Mouse (Mus musculus) mesoderm, embryonic 11.5 days (tissue): ENCODE results near the gene Cdh26.
A peak's percentile ranks its signal among the peaks of the same experiment; 100 is the strongest.

Source experiments
- DNase-seq: peaks from one replicate; pipeline ENCODE4 v3.0.0-alpha.2; 2012; ENCODE audit warnings: low read depth, low spot score

Gene Cdh26

DNA sequence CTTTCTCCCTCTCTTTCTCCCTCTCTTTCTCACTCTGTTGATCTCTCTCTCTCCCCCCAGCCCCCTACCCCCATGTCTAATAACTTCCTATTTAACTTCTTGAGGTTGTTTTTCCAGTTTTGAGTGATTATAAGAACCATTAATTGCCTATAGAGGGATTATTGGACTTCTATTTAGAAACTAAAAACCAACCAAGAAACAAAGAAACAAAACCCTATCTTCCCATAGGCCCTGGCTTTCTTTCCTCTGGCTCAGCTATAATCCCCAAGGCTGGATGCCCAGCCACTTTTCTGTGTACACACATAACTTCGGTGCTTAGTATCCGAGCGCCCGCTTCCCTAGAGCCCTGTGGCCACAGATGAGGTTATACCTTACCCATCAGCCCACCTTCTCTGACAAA is at the start of gene Cdh26:
Gene Cdh26 (plus strand): TSS at position 301 of the 400 bp plus-strand sequence.
- no peak for DNase-seq

DNA sequence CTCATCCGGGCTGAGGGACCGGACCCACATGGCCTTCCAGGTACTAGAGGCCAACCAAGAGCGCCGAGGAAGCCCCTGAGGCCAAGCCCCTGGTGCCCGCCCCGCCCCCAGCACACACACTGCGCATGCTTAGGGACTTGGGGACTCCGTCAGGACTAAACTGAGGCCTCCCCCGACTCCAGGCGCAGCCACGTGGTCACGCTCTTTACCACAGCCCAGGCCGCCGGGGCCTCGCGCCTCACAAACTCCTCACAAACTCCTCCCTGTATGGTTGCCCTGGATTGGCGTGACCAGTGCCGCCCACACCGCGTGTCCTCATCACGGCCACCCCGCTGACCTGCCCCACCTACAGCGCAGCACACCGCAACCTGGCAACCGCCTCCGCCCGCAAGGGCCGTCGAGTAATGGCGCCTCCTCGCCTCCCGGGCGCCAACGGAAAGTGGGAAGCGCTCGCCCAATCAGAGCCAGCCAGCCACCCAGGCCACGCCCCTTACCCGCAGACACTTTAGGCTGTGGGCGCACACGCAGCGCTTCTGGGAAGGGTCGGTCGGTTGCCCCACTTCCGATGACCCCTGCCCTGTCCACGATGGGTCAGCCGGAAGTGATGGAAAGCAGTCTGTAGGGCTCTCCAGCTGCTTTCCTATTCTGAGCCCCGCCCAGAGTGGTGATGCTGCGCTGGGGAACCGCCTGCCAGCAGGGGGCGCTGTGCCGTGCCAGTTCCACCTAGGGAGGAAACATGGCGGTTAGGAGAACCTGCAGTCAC is 23.1 kb upstream of the Cdh26 start, which contains the start of gene Sycp2:
Gene Sycp2 (minus strand): TSS at position 633 of the 763 bp plus-strand sequence.
- no peak for DNase-seq

DNA sequence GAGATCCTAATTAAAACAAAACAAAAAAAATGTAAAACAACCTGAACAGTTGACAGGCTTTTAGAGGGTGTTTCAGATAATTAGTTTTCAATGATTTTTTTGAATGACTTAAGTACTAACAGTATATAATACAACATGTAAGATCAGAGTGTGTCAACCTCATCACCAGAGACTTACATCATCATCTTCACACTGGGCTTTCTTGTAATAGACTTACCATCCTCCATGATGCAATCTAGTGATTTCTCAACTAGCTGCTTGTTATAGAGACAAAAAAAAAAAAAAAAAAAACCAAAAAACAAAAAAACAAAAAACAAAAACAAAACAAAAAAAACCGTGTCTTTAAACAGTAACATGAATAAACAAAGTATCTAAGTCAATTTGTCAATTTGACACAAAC is 21.3 kb upstream of the Cdh26 start:
- DNase-seq, result no peak

DNA sequence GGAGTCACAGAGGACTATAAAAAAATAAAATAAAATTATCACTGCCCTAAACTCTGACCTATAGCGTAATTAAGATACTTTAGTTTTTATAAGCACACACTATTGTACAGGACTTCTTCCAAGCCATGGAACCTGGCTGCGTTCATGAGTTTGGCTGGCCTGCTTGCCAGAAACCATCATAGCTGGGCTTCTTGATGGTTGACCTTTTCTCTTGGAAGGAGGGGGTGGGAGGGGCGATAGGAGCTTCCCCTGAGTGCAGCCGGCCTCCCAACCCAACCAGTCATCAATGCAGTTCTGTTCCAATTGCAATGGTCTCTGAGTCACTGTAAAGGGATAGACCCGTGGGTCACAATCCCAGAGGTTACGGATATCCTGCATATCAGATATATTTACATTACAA is 20.0 kb upstream of the Cdh26 start:
- no peak for DNase-seq

DNA sequence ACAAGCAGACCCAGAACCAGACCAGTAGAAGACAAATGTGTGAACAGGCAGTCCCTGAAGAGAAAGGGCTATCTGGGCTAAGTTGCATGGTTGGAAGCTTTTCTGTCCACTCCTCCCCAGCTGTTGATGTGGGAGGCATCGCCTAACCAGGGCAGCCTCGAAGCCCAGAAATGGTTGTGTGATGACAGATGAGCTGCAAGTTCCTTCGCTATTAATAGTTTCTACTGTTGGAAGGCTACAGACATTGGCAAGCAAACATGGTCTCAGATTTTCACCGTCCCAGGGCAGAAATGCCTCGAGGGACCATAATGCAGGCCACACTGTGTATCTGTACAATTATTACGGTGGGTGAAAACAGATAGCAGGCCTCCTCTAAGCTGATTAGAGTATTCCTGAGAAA is 17.7 kb upstream of the Cdh26 start:
- DNase-seq, result no peak

DNA sequence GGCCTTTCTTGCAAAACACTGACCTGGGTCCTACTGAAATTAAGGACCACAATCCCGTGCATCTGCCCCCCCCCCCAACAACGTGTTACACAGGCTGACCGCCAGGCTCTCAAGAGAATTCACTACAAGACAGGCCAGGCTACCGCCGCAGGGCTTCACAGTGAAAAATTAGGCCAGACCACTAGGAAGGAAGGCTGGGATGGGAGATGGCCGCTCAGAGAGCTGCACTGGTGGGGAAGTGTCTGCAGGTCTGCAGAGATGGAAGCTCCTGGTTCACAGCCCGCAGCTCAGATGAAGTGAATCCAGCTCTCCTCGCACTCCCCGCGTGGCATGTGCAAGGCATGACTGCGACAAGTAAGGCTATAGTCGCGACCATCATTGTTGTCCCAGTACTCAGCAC is 17.2 kb upstream of the Cdh26 start:
- no peak for DNase-seq

DNA sequence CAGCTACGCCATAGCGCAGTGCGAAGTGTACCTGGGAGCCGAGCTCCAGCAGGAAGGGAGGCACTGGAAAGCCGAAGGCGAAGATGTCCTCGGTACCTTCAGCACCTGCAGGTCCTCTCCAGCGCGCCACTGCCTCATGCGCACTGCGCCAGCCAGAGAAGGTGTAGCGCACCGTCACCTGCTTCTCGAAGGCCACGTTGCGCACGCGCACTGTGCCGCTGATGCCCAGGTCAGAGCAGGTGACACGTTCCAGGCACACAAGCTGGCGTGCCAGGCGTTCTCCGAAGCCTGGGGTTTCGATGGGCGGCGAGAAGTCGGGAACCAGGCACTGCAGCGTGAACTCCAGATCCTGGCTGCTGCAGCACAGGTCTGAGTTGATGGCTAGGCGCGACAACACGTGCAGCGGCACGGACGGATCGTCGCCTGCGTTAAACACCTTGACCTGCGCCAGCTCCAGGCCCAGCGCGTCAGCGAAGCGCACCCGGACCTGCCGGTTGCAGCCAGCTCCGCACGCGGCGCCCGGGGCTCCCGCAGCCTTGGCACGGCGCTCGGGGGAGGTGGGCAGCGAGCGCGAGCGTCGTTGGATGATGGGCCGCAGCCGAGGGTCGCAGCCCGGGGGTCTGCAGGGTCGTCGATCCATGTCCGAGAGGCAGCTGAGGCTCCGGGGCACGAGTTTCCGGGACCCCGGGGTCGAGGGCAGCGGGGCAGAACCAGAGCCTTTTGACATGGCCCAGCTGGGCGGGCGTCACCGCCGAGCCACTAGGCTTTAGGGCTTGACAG is 16.7 kb upstream of the Cdh26 start:
- DNase-seq, result no peak

DNA sequence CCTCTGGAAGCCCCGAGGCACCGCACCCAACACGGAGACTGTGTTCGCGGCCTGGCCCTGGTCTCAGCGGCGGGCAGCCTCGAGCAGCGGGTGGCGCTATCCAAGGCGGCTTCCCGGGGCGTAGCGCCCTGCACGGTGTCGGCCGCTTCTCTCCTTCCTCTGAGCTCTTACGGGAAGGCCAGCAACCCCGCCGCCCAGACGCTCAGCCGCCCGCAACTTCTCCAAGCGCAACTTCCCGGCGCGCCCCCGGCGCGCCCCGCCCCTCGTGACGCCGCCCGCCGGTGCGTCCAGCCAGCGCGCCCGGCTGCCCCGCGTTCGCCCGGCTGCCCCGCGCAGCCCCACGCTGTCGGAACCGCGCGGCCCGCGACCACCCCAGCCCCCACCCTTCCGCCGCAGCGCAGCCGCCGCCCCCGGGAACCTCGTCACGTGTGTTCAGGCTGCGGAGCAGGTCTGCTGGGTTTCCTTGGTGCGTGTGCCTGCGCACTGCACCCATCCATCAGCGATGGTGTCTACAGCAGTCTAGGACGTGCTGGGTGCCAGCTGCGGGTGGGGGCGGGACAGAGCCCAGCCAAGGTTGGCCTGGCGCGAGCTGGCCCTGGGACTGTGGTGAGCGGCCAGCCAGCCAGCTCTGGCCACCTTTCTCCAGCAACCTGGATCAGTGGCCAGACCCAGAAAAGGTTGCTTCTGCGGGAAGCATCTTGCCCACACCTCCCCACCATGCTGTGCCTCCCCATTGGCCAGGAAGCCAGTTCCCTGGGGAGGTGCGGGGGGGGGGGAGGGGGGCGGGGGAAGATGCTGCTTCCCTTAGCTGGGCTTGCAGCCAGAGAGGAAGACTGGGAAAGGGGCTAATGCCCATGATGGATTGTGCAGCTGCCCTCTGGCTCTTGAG is 15.8 kb upstream of the Cdh26 start, which contains the start of the genes Ppp1r3d and Fam217b:
Gene Ppp1r3d (minus strand): TSS at position 212 of the 889 bp plus-strand sequence.
Gene Fam217b (plus strand): TSS at position 264 of the 889 bp plus-strand sequence.
- DNase-seq, result peak; percentile 60

DNA sequence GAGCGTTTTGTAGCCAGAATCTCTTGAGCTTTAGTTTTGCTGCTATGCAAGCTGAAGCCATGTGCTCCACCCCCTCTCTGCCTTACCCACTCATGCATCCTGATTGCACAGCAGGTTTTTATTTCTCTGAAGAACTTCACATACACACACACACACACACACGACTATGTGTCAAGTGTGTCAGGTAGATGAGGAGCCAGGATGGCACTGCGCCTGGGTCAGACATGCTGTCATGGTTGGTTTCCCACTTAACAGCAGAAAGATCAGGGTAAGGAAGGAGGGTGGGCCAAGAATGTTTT is 15.2 kb upstream of the Cdh26 start:
- no peak for DNase-seq

DNA sequence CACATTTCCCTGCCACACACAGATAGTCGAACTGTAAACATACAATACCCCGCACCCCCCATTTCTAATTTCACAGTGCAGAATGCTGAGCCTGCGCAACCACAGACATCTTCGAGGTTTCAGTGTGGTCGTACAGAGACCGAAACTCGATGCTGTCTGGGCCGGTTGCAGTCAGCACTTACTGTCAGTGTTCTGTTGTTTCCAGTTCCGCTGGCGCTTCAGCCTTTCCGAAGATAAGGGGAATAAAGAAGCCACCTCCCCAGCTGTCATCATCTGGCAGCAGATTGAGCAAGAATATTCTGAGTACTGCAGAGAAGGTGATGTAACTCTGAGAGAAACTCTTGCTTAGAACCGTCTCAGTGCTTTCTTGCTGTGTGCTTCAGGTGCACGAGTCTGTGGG is 13.9 kb upstream of the Cdh26 start:
- no peak for DNase-seq

DNA sequence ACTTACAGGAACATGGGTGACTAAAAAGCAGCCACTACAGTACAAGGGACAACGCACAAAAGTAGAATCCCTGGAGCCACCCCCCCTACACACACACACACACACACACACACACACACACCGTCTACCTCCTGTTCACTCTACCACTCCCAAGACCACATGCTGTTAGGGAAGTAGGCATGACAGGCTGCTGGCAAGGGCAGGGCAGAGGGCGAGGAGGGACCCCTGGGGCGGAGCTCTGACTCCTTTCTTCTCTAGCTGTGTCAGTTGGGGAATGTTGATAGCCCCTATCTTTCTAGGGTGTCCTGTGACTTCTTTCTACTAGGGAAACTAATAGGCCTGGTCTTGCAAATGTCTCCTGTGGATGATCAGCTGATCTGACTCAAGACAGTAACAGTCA is 13.4 kb upstream of the Cdh26 start:
- no peak for DNase-seq

DNA sequence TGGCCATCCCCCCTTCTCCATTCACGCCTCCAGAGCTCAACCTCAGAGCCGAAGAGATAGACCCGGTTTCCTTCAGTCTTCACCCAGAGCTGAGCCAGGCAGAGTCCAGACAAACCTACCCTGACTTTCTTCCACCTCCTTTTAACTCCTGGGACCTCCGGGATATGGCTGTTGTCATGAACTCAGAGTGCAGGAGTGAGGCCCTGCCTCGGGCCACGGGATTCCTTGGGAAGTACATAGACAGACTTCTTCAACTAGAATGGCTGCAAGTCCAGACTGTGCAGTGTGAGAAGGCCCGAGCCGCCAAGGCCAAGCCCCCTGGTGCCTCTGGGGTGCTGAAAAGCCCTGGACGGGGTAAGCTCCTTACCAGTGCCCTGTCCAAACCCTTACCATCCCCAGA is 9.8 kb upstream of the Cdh26 start:
- no peak for DNase-seq

DNA sequence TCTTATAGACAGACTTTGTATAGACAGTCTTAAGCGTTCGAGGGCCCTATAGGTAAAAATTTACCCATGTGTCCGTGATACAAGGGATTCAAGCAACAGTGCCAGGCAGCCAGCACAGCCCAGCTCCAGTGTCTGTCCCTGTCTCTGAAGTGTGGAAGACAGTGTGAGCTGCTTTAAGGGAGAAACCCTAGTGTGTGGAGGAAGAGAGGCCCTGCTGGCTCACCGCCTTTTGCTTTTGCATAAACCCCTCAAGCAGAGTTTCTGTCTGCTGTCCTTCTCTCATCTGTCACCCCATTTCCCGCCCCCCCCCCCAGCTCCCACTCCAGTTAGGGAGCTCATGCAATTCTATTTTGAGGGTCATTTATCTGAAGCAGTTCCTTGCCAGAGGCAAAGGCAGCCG is 8.7 kb upstream of the Cdh26 start:
- no peak for DNase-seq

DNA sequence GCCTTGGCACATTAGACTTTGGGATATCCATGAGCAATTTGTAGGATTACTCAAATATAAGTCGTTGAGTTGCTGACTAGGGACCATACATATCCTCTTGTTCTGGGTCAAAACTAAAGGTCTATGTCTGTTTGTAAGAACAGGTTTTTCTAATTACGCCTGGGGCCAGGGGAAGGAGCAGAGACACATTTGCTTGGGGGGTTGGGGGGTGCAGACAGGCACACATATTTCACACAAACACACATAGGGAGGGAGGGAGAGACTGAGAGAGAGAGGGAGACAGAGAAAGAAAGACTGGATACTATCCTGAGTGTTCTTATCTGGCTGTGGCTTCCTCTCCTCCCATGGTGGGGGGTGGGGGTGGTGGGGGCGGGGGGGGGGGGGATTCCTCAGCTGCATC is 8.1 kb upstream of the Cdh26 start:
- DNase-seq, result peak; percentile 47

DNA sequence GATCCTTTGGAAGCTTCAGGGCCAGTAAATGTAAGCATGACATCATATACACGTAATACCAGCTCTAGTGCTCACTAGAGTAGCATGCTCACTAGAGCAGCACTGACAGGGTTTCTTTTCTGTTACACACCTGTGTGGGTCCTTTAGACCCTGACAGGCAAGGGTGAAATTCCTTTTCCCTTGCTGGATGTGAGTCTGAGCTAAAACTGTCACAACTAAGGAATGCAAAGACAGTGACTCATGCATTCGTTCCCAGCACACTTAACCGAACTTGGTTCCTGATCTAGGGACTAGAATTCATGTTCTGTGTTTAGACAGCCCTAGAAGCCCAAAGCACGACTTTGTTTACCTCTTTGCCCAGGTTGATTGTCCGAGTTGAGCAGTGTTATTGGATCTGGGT is 7.1 kb upstream of the Cdh26 start:
- no peak for DNase-seq

DNA sequence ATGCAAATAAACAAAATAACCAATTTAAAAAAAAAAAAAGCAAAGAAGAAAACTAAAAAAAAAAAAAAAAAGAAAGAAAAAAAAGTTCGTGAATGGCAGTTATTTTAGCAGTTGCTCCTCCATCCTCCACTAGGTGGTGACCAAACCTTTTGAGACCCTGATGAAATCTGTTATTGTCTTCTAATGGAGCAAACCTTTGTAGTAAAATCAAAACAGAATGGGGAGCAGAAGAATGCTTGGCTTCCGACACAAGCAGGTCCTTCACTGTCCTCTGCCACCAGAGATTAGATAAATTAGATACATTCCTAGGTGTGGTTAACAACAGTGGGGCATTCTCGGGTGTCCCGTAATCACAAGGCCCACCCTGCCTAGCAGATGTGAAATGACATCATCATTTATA is 4.1 kb upstream of the Cdh26 start:
- peak; percentile 46 for DNase-seq

DNA sequence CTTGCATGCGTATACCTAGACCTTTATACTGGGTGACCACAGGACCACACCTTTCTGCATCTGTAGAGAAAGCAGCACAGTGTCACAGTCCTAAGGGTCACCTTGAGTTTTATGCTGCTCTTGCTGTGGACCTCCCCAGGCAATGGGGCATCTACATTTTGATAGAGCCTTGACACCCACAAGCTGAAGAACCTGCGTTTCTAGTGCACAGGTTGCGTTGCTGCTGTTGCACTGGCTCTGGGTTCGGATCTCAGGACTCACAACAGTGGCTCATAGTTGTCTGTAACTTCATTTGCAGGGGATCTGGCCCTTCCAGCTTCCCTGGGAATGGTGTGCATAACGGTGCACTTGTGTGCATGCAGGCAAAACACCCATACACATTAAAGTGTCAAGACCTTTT is 3.1 kb upstream of the Cdh26 start:
- DNase-seq, result no peak

DNA sequence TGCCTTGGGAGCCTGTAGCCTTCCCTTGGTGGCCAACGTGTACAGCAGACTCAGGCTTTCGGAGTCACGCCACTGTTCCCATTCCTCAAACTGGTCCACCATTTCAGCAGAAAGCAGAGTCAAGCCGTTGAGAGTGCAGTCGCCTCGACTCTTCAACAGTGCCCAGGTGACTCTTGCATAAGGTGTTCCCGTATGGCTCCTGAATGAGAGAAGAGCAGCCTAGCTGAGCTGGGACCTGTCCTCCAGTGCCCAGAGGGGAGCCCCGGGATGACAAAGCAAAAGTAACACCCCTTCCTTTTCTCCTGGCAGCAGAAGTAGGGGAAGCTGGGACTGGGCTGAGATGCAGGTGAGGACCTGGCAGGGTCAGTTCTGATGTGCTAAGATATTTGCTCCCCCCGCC is 2.1 kb upstream of the Cdh26 start:
- DNase-seq, result no peak

DNA sequence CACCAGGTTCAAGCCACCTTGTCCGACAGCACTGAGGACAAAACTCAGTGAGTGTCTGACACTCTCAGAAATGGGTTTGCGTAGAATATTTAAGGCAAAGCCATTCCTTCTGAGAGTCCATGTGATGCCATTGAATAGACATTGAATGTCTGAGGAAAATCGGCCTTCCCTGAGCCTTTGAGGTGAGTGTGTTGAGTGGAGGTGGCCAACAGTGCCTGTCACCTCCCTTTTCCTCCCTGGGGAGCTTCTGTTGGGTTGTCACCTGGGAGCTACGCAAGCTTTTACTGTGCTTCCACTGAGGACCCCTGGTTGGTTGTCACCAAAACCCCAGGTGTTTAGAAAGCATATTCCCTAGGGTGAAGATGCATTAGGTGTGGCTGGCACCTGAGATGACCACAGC is 1.7 kb upstream of the Cdh26 start:
- DNase-seq, result no peak

DNA sequence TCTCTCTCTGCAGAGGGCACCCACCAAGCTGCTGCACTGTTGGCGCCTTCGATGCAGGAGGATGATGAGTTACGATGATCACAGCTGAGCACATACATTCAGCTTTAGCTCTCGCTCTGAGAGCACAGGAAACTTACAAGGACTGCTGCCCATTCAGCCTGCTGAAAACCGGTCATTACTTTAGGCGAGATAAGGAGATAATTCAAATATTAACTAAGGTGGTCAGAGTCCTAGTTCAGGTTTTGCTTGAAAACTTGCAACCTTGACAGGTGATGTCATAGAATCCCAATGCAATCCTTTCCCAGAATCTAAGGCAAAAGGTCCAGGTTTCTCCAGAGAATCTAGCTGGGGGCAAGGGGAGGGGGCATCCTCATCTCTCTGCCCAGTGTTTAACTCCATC is 905 bp upstream of the Cdh26 start:
- no peak for DNase-seq

DNA sequence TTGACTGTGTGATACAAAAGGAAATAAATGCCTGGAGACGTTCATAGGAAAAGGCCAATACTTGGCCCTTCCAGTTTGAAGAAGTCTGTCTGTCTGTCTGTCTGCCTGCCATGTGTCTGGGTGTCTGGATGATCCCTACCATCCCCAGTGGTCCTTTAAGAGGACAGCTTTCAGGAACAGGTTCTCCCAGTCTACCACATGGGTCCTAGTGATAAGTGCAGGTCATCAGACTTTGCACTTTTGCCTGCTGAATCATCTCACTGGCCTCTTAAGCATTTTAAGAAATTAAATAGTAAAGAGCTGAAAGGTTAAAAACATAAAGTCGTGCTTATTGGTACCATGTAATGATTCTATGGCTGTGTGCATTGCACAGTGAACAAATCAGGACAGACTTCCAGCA is 3.2 kb downstream of the Cdh26 start:
- no peak for DNase-seq

DNA sequence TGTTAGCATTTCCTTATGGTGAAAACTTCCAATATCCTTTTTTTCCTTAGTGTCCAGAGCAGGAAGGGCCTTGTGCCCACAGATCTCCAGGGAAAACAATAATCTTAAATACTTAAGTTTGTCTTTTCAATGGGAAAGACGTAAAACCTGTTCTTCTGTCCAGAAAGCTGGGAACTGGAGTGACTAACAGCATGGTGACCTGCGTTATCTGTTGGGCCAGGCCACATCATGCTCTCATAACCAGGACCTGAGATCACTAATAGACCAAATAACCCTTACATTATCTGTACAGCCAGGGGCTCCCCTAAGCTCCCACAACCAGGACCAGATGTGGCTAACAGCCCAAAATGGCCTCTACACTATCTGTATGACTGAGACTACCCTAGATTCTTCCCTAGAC is 3.6 kb downstream of the Cdh26 start:
- DNase-seq, result no peak
